9 mouse cellular contexts compared by ENCODE assay signal in the genomic region with DNA sequence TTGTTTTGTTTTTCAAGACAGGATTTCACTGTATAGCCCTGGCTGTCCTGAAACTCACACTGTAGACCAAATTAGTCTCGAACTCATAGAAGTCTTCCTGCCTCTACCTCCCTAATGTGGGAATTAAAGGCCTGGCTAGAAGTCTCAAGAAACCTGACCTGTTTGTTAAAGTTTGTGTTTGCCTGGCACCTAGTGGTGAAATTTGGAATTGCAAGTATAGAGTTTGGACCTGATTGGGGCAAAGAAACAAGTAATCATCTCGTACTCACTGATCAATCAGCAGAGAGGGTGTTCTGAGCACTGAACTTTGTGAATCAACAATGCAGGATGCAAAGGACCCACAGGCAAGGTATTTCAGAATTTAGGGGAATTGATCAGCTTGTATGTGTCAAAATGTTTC. TPM values are rescaled to one million over a fixed set of nuclear protein-coding genes. Genes with fewer than 3 reads are reported as not detected.
DNase-seq lines count a peak whose midpoint lies in the region; ATAC-seq and TF ChIP-seq lines count a peak whose summit lies in the region.
"Had no signal": no experiment of that assay in that cellular context is flagged by ENCODE, and none has a peak within 500 bp of the region (broad histone marks: within the 10 kb centered on the region; RNA-seq: fewer than 3 reads in every experiment).

No protein-coding gene starts in this region.

- H3K4me1 ChIP-seq in heart, adult 2 months (ENCODE audit: control insufficient read depth, insufficient read depth, low read length), result no peaks in the 10 kb centered on the region

- H3K27ac ChIP-seq in heart, adult 2 months, result no peak overlapping the region
- H3K27ac ChIP-seq: limb, embryonic 13.5 days had no signal

- no peak overlapping the region for H3K4me3 ChIP-seq in heart, adult 2 months
- H3K4me3 ChIP-seq: limb, embryonic 13.5 days had no signal

- WGBS in heart, adult 2 months, result 16% methylated on average over 2 of the region's 2 CpGs
- 24% methylated on average over 2 of the region's 2 CpGs for WGBS in large intestine, adult 2 months

- no peaks in the 10 kb centered on the region for H3K27me3 ChIP-seq in heart, adult 2 months (ENCODE audit: control insufficient read depth, insufficient read depth, low read length)

- TF ChIP-seq CTCF in heart, adult 2 months (IDR thresholded peaks at IDR 0.05), result peak; percentile 93

- no peaks in the 10 kb centered on the region for H3K36me3 ChIP-seq in heart, adult 2 months (ENCODE audit: control insufficient read depth, insufficient read depth, low read length)
- H3K36me3 ChIP-seq: limb, embryonic 13.5 days had no signal

- intact Hi-C loops in heart, adult 2 months (cut with DNase I), result loop anchor here (1.0 to 2.0 kb wide), 2 partner anchors 208 to 245 kb away; partner anchors contain the start of gene Col23a1
- intact Hi-C loops in heart, postnatal 25 days (cut with DNase I), result loop anchor here (1.0 to 10.0 kb wide), 3 partner anchors 208 to 590 kb away; partner anchors contain the start of genes 4933414I15Rik and Col23a1

- TF ChIP-seq EP300 in heart, adult 2 months (IDR thresholded peaks at IDR 0.05; ENCODE audit: insufficient read depth, low read depth, low read length), result no peak

- no peak for ATAC-seq in erythroblast, adult 5-6 weeks (replicated peaks; ENCODE audit: low FRiP score, poor library complexity, severe bottlenecking)

- TF ChIP-seq POLR2A in heart, adult 2 months (IDR thresholded peaks at IDR 0.05; ENCODE audit: insufficient read depth, low read depth, low read length), result no peak

- peak in 1 of 2 experiments; percentile 19 for DNase-seq in heart, adult 2 months
- no peak for DNase-seq in heart, postnatal 25 days (ENCODE audit: low spot score)
- peak; percentile 18 for DNase-seq in 3134 (ENCODE audit: extremely low read depth, insufficient read length, low spot score)
- DNase-seq in MN1 (ENCODE audit: low spot score), result peak; percentile 60
- peak; percentile 29 to 63 for DNase-seq in cerebellum, postnatal 25 days
- DNase-seq in large intestine, adult 2 months (ENCODE audit: low read depth, low spot score), result peak; percentile 46
- peak; percentile 87 for DNase-seq in lung, postnatal 36 days

- no peak overlapping the region for H3K9ac ChIP-seq in heart, adult 2 months (ENCODE audit: low read depth, low read length)
- H3K9ac ChIP-seq: limb, embryonic 13.5 days had no signal

- H3K79me2 ChIP-seq in heart, adult 2 months (replicated peaks; ENCODE audit: control insufficient read depth, insufficient read depth, low read length), result no peaks in the 10 kb centered on the region

RNA-seq across cellular contexts. Expression of gene Phykpl, which starts 50.2 kb away (rescaled TPM):
- total RNA-seq in heart, adult 2 months (2021), result 1 to 10 TPM; 6.9 to 8.9 TPM
- polyA plus RNA-seq in heart, adult 2 months (2012; rRNA removed), result 16.8 and 17.0 TPM in 2 replicates
- total RNA-seq in heart, postnatal 25 days (2021), result 10 to 100 TPM; 10.6 to 11.2 TPM
- 14.2 and 24.8 TPM in 2 replicates for polyA plus RNA-seq in large intestine, adult 2 months (2012; rRNA removed)
- 1.3 and 2.1 TPM in 2 replicates for total RNA-seq in erythroblast, adult 5-6 weeks (2015; ENCODE audit: low replicate concordance)
- 3.1 and 5.2 TPM in 2 replicates for total RNA-seq in erythroblast, adult 5-6 weeks (2017; ENCODE audit: low replicate concordance)
